Mouse (Mus musculus) urinary bladder, postnatal 14 days (tissue): ENCODE data around the gene Slc25a41.

Source experiments
- DNase-seq: peaks from one replicate; pipeline ENCODE4 v3.0.0; 2021; ENCODE audit warnings: low spot score

Gene Slc25a41

DNA sequence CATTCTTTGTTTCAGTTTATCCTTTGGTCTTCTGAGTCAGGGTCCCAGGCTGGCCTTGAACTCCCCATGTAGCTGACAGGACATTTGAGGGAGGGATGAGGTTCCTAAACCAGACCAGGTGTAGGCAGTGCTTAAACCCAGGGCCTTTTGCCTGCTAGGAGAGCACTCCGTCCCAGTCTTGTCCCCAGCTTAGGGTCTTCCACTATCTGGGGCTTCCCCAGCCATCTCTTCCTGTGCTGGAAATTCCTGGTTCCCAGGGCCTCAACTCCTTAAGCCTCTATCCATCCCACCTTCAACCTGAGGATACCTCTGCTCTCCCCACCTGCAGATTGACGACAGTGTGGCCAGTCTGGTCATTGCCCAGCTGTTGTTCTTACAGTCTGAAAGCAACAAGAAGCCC lies 50.5 kb downstream of the Slc25a41 start:
- no peak for DNase-seq

GRCm38 (mm10) chr17:56990115-56990746 lies 51.2 kb downstream of the Slc25a41 start, which contains the start of gene Clpp:
Gene Clpp (plus strand): TSS chr17:56990305.
- DNase-seq: peak; percentile 94

- peak; percentile 78 for DNase-seq
Observed at GRCm38 (mm10) chr17:56989467-56990114, 51.9 kb downstream of the Slc25a41 start.

GRCm38 (mm10) chr17:56988921-56989430 lies 52.5 kb downstream of the Slc25a41 start:
- no peak for DNase-seq

GRCm38 (mm10) chr17:56988441-56988840 lies 53.0 kb downstream of the Slc25a41 start:
- no peak for DNase-seq

DNA sequence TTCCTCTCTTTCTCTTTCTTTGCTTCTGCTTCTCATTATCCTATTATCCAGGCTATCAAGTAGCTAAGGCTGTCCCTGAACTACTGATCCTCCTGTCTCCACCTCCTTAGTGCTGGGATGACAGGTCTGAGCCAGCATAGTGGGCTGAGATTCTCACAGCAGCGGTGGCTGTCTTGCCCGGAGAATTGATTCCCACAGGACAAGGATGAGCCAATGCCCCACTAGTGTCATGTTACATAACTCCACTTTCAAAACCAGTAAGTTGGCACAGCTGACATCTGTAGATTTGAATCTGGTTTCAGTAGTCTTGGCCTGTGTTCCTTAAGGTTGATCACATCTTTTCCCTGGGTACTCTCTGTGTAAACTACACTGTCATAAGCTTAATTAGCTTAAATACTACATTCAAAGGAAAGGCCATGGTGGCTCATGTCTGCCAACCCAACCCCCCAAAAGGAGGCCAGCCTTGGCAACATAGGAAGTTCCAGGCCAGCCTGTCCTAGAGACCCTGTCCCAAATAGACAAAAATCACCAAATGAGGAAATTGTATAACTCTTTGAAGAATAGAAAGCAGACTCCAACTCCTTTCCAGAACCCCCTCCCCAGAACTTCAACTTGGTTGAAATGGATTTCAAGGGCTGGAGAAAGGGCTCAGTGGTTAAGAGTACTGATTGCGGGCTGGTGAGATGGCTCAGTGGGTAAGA lies 55.2 kb downstream of the Slc25a41 start:
- DNase-seq: no peak

DNA sequence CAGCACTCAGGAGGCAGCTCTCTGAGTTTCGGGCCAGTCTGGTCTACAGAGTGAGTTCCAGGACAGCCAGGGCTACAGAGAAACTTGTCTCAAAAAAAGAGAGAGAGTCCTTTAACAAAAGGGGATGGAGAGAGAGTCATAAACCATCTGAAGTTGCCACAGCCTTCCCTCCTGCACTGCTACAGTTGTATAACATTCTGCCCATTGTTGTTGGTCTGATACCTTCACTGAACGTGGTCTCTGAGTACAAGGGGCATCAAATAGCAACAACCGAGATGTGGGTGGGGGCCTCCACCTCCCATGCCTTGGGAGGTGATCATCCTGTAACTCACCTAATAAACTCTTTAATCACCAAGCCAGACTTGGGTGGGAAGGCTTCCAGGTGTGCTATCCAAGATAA lies 55.8 kb downstream of the Slc25a41 start:
- no peak for DNase-seq

- no peak for DNase-seq
Observed at GRCm38 (mm10) chr17:56984886-56985285, 56.6 kb downstream of the Slc25a41 start.
